Mouse (Mus musculus) spleen, postnatal 36 days (tissue): ENCODE results near the gene Gm10375.
"Not testable (repeated sequence)": the region's sequence is repeated elsewhere in the genome, so short reads cannot be mapped to it uniquely, and the experiment has no call there.

Source experiments
- DNase-seq, 2 experiments: peaks; one replicate each; pipeline ENCODE4 v3.0.0; 2022; ENCODE audit warnings: low spot score in 2 of 2, mixed read lengths in 1 of 2

The Gm10375 gene

GRCm38 (mm10) chr14:43607913-43608312 lies at the start of gene Gm10375:
Gene Gm10375, minus strand, starts transcription at chr14:43608013.
- not testable (repeated sequence) for DNase-seq

- not testable (repeated sequence) for DNase-seq
Observed at GRCm38 (mm10) chr14:43579046-43579445, 28.8 kb downstream of the Gm10375 start, which contains the start of gene Gm17654. Gene Gm17654, minus strand, starts transcription at chr14:43579146.

- DNase-seq = not testable (repeated sequence)
Observed at GRCm38 (mm10) chr14:43577969-43578368, 29.8 kb downstream of the Gm10375 start.
